Mouse (Mus musculus) forebrain, embryonic 12.5 days (tissue): ENCODE results near the gene Hnrnpul2. TPM values are rescaled to one million over a fixed set of nuclear protein-coding genes. Genes with fewer than 3 reads are reported as not detected.
A peak's percentile ranks its signal among the peaks of the same experiment; 100 is the strongest.

Experiments used
- ATAC-seq: fragments of 200-750 bp; cut with Nextera tagmentation; 2 replicates; pipeline ENCODE4 v1.8.0; 2017; ENCODE audit warnings: moderate TSS enrichment; ENCODE audit not compliant: low FRiP score
- H3K27ac ChIP-seq: fragments of 300-500 bp; sonication (generic); 2 replicates; pipeline ENCODE4 v1.5.1; 2016; ENCODE audit warnings: mild to moderate bottlenecking
- H3K27me3 ChIP-seq: fragments of 300-500 bp; sonication (generic); 2 replicates; pipeline ENCODE4 v1.6.1; 2016; ENCODE audit warnings: mild to moderate bottlenecking
- H3K36me3 ChIP-seq: fragments of 300-500 bp; sonication (generic); replicated peaks from 2 replicates; pipeline ENCODE4 v1.6.1; 2016; ENCODE audit warnings: mild to moderate bottlenecking
- H3K4me1 ChIP-seq: fragments of 300-500 bp; sonication (generic); 2 replicates; pipeline ENCODE4 v1.6.1; 2016
- H3K4me2 ChIP-seq: fragments of 300-500 bp; sonication (generic); 2 replicates; pipeline ENCODE4 v1.6.1; 2016; ENCODE audit warnings: mild to moderate bottlenecking, moderate library complexity
- H3K4me3 ChIP-seq: fragments of 300-500 bp; sonication (generic); replicated peaks from 2 replicates; pipeline ENCODE4 v1.5.1; 2016; ENCODE audit warnings: mild to moderate bottlenecking
- H3K9ac ChIP-seq: fragments of 300-500 bp; sonication (generic); 2 replicates; pipeline ENCODE4 v1.6.1; 2016; ENCODE audit warnings: mild to moderate bottlenecking
- H3K9me3 ChIP-seq: fragments of 300-500 bp; sonication (generic); 2 replicates; pipeline ENCODE4 v1.6.1; 2016
- WGBS: fragments of 180-500 bp; shearing (Covaris S2); methylation state at CpG from one replicate; pipeline ENCODE4 v1.1.7; 2016; 5-methylcytosine and 5-hydroxymethylcytosine counted together
- polyA plus RNA-seq: library from polyadenylated mRNA; unstranded; fragments of >200 nt; fragmentation: Nextera tagmentation; extraction: Ambion mirVana; gene quantifications from 2 replicates; pipeline ENCODE4 v1.2.1, GENCODE M21; 2016

Gene Hnrnpul2
- polyA plus RNA-seq, 1 experiment from 2014 or later: 7.8 TPM

DNA sequence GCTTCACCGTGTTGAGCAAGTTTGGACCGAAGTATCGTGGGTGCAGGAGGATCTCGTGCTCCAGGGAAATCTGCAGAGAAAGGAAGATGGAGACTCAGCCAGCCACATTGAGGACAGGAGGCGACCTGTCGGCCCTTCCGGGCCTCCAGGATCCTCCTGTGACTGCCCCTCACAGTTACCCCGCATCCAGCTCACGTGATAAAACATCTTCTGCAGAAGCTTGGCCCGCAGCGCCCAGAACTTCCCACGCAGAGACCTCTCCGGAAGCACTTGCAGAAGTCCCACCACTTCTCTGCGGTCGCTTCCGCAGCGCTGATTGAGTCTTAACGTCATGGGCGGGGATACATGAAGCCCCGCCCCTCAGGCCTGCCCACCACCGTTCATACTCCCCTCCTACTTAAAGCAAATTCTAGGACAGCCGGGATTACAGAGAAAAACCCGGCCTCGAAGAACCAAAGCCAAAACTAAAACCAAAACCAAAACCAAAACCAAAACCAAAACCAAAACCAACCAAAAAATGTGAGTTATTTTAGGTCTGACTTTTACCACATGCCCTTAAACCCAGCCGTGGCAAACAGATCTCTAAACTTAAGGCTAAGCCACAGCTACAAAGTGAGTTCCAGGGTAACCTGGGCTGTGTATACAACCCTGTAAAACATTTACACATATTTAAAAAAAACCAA lies 21.4 kb upstream of the Hnrnpul2 start, which contains the start of gene Polr2g:
Gene Polr2g, minus strand, starts transcription at position 314 of the 683 bp plus-strand sequence.
- Histone ChIP-seq H3K27me3 (no peaks in the 10 kb centered on the region), H3K4me2 (peak within 1 kb of the TSS; percentile 82), H3K9me3 (no peaks in the 10 kb centered on the region), H3K9ac (peak within 1 kb of the TSS; percentile 84), H3K27ac (peak within 1 kb of the TSS; percentile 69; the same call in 1 of the 2 replicates), H3K4me3 (peak within 1 kb of the TSS; percentile 79), H3K36me3 (peaks cover 24% of the 10 kb centered on the region), H3K4me1 (peaks cover 23% of the 10 kb centered on the region)
- ATAC-seq: peak; percentile 76
- 1% methylated on average over 25 of the region's 25 CpGs for WGBS

DNA sequence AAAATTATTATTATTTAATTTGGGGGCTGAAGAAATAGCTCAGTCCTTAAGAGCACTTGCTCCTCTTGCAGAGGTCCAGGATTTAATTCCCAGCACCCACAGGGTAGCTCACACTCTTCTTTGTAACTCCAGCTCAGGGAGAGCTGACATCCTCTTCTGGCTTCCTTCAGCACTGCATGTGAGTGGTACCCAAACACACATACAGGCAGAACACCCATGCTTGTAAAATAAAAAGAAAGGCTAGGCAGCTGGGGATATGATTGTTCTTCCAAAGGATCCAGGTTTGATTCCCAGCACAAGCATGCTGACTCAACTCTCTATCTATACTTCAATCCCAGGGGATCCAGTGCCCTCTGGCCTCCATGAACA lies 20.9 kb upstream of the Hnrnpul2 start:
- H3K4me3 ChIP-seq: no peak overlapping the region
- H3K4me2 ChIP-seq: peak overlapping the region; percentile 82
- no peak overlapping the region for H3K27ac ChIP-seq

DNA sequence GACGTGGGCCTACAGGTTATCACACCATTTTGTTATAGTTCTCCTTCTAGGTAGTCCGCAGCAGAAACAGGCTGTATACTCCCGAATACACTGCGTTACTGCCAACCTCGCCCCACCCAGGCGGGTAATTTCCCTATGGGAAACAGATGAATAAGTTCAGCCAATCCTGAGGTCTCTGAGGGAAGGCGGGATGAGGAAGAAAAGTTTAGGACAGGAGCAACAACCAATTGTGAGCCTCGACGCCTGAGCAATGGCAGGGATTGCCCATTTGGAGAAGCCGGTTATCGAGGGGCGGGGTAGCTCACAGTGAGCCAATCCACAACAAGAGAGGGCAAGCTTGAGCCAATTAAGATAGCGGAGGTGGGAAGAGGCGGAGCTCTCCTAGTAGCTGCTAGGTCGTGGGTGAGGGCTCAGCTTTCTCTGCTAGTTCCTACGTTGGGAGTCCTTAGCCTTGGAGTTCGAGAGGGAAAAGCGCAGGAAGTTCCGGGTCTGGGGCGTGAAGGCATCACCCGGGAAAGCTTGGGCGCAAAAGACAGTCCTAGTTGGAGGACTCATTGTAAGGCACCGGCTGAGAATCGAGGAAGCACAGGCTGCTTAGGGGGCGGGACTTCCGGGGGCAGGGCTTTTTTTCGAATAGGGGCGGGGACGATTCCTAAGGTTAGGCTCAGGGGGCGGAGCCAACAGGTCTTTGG lies 17.5 kb upstream of the Hnrnpul2 start, which contains the start of gene Zbtb3:
Gene Zbtb3, plus strand, starts transcription at position 426 of the 692 bp plus-strand sequence.
- Histone ChIP-seq H3K27me3 (no peaks in the 10 kb centered on the region), H3K4me1 (peaks cover 25% of the 10 kb centered on the region), H3K4me3 (peak within 1 kb of the TSS; percentile 61), H3K9ac (peak within 1 kb of the TSS; percentile 58), H3K36me3 (peaks cover 33% of the 10 kb centered on the region), H3K4me2 (peak within 1 kb of the TSS; percentile 65), H3K27ac (peak within 1 kb of the TSS; percentile 90), H3K9me3 (no peaks in the 10 kb centered on the region)
- peak; percentile 98 for ATAC-seq
- WGBS: under 1% methylated on average over 30 of the region's 30 CpGs

More for the DNA sequence above, 20.9 kb upstream of the Hnrnpul2 start:
- Histone ChIP-seq H3K36me3 (peaks cover 21% of the 10 kb centered on the region), H3K9ac (no peak overlapping the region), H3K4me1 (peaks cover 28% of the 10 kb centered on the region), H3K9me3 (no peaks in the 10 kb centered on the region), H3K27me3 (no peaks in the 10 kb centered on the region)
- ATAC-seq: no peak

DNA sequence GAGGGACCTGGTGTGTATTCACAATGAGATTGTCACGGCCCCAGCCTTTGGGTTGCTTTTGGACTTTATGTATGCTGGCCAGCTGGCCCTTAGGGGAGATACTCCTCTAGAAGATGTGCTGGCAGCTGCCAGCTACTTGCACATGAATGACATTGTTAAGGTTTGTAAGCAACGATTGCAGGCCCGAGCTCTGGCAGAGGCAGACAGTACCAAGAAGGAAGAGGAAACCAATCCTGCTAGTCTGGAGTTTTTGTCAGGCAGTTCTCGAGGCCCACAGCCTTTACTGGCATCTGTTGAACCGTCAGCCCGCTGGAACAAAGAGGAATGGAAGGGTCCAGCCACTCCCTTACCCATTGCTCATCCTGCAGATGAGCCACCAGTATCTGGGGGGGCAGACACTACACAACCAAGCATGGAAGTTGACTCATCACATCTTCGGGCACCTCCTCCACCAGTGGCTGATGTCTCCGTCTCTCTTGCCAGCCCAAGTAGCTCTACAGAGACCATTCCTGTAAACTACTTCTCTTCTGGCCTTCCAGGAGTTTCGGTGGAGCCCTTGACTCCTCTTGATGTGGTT lies 16.5 kb upstream of the Hnrnpul2 start:
- Histone ChIP-seq H3K4me3 (no peak overlapping the region), H3K9ac (0 out of 2 replicates have a peak overlapping the region, but pooled peaks have one; percentile 7), H3K27me3 (no peaks in the 10 kb centered on the region), H3K4me2 (peak overlapping the region; percentile 65), H3K4me1 (peaks cover 19% of the 10 kb centered on the region), H3K9me3 (no peaks in the 10 kb centered on the region), H3K36me3 (peaks cover 43% of the 10 kb centered on the region), H3K27ac (no peak overlapping the region)
- 92% methylated on average over 9 of the region's 9 CpGs for WGBS
- no peak for ATAC-seq

DNA sequence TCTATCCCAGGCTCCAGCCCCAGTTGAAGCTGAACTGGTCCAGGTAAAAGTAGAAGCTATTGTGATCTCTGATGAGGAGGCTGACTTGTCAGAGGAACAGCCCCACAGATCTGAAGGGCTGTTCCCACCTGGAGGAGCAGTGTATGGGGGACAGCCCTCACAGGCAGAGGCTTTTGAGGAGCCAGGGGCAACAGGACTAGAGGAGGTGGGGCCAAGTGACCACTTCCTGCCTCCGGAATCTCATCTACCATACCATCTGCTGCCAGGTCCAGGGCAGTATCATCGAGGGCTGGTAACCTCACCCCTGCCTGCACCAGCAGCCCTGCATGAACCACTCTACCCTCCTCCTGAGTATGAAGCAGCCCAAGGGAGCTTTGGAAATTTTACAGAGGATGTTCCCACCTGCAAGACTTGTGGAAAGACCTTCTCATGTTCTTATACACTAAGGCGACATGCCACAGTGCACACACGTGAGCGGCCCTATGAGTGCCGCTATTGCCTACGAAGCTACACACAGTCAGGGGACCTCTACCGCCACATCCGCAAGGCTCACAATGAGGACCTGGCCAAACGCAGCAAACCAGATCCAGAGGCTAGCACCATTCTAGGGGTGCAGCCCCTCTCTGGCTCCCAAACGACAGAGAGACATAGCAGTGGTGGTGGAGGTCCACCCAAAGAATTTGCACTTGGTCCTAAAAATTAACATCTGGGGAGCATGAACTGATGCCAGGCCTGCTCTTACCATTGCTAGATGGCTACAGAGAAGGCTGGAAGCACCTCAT lies 15.7 kb upstream of the Hnrnpul2 start:
- WGBS: 91% methylated on average over 11 of the region's 11 CpGs

DNA sequence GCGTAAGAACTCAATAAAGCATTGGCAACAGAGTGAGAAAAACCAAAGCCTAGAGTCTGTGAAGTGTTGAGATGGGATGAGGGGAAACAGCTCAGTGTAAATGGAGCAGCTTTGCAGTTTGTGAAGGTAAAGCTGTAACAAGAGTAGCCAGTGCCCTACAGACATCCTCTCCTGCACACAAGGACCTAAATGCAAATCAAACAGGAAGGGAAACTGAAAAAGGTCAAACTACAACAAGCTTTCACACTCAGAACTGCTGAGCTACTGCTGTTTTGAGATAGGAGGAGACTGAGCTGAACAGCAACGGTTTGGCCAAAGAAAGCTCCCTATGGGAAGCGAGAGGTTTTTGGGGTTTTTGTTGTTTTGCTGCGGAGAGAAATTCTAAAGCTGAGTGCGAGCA lies 13.0 kb upstream of the Hnrnpul2 start:
- H3K27me3 ChIP-seq: no peaks in the 10 kb centered on the region
- no peak overlapping the region for H3K4me3 ChIP-seq
- H3K36me3 ChIP-seq: peaks cover 69% of the 10 kb centered on the region
- 97% methylated on average over 5 of the region's 5 CpGs for WGBS
- no peak overlapping the region for H3K4me2 ChIP-seq
- no peak for ATAC-seq
- H3K4me1 ChIP-seq: peaks cover 15% of the 10 kb centered on the region
- H3K9ac ChIP-seq: no peak overlapping the region
- no peak overlapping the region for H3K27ac ChIP-seq
- H3K9me3 ChIP-seq: no peaks in the 10 kb centered on the region

More for the DNA sequence above, 15.7 kb upstream of the Hnrnpul2 start:
- H3K9me3 ChIP-seq: no peaks in the 10 kb centered on the region
- H3K4me1 ChIP-seq: peaks cover 19% of the 10 kb centered on the region
- no peak overlapping the region for H3K4me3 ChIP-seq
- no peak overlapping the region for H3K27ac ChIP-seq
- 0 out of 2 replicates have a peak overlapping the region, but pooled peaks have one; percentile 7 for H3K9ac ChIP-seq
- ATAC-seq: no peak
- peaks cover 48% of the 10 kb centered on the region for H3K36me3 ChIP-seq
- H3K27me3 ChIP-seq: no peaks in the 10 kb centered on the region
- H3K4me2 ChIP-seq: no peak overlapping the region

DNA sequence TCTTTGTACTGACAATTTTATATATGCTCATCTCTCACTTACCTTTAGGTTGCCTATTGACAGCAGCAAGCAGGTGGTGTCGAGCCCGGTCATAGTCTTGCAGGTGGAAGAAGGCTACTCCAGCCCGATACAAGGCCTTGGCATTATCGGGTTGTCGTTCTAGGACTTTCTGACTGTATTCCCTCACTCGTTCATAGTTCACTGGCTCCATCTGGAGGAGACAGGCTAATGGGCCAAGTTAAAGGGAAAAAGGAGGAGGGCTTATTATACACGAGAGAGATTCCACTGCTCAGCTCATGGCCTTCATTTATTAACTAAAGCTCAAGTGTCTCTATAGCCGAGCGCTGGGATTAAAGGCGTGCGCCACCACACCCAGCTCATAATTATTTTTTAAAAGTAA lies 4.0 kb upstream of the Hnrnpul2 start:
- Histone ChIP-seq H3K4me3 (no peak overlapping the region), H3K27me3 (no peaks in the 10 kb centered on the region), H3K36me3 (peaks cover 51% of the 10 kb centered on the region), H3K9me3 (no peaks in the 10 kb centered on the region), H3K4me2 (no peak overlapping the region), H3K4me1 (peaks cover 33% of the 10 kb centered on the region), H3K27ac (no peak overlapping the region), H3K9ac (0 out of 2 replicates have a peak overlapping the region, but pooled peaks have one; percentile 38)
- no peak for ATAC-seq
- WGBS: 80% methylated on average over 11 of the region's 11 CpGs

DNA sequence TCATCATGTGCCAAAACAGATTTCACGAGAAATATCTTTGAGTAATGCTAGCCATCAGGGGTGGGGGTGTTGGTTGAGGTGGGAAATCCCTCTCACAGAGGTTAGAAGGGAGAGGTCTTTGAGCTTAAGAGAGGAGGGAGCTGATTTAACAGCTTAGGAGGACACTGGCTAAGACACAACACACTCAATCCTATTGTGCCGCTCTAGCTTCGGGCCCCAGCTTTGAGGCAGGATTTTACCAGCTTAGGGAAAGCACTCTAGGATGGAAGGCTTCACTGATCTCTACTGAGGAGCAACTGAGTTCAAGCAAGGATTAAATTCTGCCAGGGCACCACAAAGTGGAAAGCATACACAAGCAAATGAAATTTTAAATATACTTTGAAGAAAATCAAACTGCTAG lies 2.8 kb upstream of the Hnrnpul2 start:
- Histone ChIP-seq H3K4me1 (peaks cover 40% of the 10 kb centered on the region), H3K27ac (no peak overlapping the region), H3K27me3 (no peaks in the 10 kb centered on the region), H3K9ac (peak overlapping the region; percentile 30), H3K4me3 (0 out of 2 replicates have a peak overlapping the region, but pooled peaks have one; percentile 12), H3K4me2 (peak overlapping the region; percentile 35), H3K9me3 (no peaks in the 10 kb centered on the region), H3K36me3 (peaks cover 42% of the 10 kb centered on the region)
- no peak for ATAC-seq
- 46% methylated on average over 3 of the region's 3 CpGs for WGBS

DNA sequence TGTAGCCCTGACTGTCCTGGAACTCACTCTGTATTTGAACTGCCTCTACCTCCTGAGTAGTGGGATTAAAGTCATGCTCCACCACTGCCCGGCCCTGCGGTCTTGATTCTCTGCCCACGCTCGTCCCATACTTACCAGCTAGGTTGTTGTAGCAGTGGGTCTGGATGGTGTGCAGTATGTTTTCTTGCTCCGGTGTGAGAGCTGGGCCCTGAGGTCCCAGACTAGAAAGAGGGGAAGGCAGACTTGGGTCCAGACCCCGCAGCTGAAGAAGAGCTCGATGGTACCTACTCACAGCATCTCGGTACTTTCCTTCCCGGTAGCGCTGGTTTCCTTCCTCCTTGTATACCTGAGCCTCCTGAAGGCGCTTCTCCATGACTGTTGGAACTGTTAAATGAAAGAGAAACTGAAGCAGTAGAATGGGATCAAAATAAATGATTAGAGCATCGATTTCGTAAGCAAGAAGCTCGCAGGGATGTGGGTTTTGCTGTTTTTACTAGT lies 1.5 kb upstream of the Hnrnpul2 start:
- Histone ChIP-seq H3K4me3 (peak overlapping the region; percentile 99), H3K9ac (peak overlapping the region; percentile 87), H3K27ac (peak overlapping the region; percentile 100), H3K4me1 (peaks cover 53% of the 10 kb centered on the region), H3K27me3 (no peaks in the 10 kb centered on the region), H3K4me2 (peak overlapping the region; percentile 98), H3K9me3 (no peaks in the 10 kb centered on the region), H3K36me3 (peaks cover 37% of the 10 kb centered on the region)
- WGBS: 29% methylated on average over 14 of the region's 14 CpGs
- ATAC-seq: no peak

DNA sequence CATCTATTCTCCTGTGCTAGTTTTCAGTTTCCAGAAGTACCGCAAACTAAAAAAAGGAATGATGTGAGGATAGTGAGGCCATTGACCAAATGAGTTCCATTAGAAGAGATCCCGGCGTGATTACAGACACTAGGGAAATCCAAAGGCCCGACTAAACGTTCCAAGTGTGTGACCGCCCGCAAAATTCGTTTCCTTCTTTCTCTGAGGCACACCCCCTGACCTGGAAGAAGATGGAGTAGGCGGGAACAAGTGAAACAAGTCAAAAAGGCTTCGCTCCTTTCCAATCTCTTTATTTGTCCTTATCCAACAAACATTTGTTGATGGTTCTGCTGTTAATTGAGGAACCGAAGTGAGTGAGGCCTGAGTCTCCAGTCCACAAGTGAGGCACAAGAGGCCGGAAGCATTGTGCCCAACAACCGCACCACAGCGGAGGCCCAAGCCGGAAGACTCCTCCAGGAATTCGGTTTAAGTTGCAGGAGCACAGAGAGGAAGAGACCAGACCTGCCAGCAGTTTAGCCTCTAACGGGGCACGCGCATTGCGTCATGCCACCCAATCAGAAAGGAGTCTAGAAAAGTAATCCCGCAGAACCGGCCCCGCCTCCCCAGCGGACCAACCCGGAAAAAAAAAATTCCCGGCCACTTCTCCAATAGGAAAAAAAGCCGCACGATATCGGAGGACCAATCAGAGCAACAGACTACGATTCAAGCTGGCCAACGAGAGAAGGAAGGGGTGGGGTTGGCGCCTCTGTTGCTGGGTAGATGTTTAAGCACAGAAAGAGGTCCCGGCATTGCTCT lies 812 bp upstream of the Hnrnpul2 start, which contains the start of gene Ttc9c:
Gene Ttc9c, minus strand, starts transcription at position 533 of the 795 bp plus-strand sequence.
- peak within 1 kb of the TSS; percentile 98 for H3K4me2 ChIP-seq
- WGBS: under 1% methylated on average over 33 of the region's 33 CpGs
- peaks cover 55% of the 10 kb centered on the region for H3K4me1 ChIP-seq
- no peaks in the 10 kb centered on the region for H3K9me3 ChIP-seq
- no peaks in the 10 kb centered on the region for H3K27me3 ChIP-seq
- peak within 1 kb of the TSS; percentile 98 for H3K9ac ChIP-seq
- ATAC-seq: peak; percentile 94
- H3K27ac ChIP-seq: peak within 1 kb of the TSS; percentile 100
- peaks cover 38% of the 10 kb centered on the region for H3K36me3 ChIP-seq
- peak within 1 kb of the TSS; percentile 99 for H3K4me3 ChIP-seq

DNA sequence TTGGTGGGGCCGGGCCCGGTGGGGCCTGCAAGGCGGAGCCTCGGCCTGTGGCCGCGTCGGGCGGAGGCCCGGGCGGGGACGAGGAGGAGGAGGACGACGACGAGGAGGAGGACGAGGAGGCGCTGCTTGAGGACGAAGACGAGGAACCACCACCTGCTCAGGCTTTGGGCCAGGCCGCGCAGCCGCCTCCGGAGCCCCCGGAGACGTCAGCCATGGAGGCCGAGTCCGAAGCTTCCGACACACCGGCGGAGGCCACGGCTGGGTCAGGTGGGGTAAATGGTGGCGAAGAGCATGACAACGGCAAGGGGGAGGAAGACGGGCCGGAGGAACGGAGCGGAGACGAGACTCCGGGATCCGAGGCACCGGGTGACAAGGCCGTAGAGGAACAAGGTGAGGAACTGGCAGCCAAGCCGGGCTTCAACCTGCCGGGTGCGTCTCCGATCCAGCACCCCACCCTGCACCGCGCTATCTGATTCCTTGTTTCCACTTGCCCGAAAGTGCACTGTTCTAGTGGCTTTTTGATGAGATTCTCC lies 680 bp downstream of the Hnrnpul2 start:
- Histone ChIP-seq H3K27ac (peak overlapping the region; percentile 100), H3K36me3 (peaks cover 40% of the 10 kb centered on the region), H3K4me1 (peaks cover 52% of the 10 kb centered on the region), H3K4me3 (peak overlapping the region; percentile 99), H3K4me2 (peak overlapping the region; percentile 98), H3K9me3 (no peaks in the 10 kb centered on the region), H3K9ac (peak overlapping the region; percentile 98), H3K27me3 (no peaks in the 10 kb centered on the region)
- ATAC-seq: peak; percentile 22; the same call in 1 of the 2 replicates
- WGBS: under 1% methylated on average over 48 of the region's 48 CpGs
